Mouse (Mus musculus) G1E (cell line): ENCODE results near the gene Cnn3.

Experiments used
- CTCF ChIP-seq: IDR thresholded peaks from 2 replicates; pipeline ENCODE4 v1.5.1; 2012; ENCODE audit warnings: low read depth, low read length, inconsistent platforms, mixed read lengths
- GATA1 ChIP-seq: IDR thresholded peaks from 2 replicates; pipeline ENCODE4 v1.6.1; 2012; ENCODE audit warnings: borderline replicate concordance, low read length, inconsistent platforms, mixed read lengths
- GATA2 ChIP-seq: IDR thresholded peaks from 2 replicates; pipeline ENCODE4 v1.6.1; 2012; ENCODE audit warnings: low read depth, low read length, inconsistent platforms, borderline replicate concordance
- POLR2AphosphoS5 ChIP-seq: IDR thresholded peaks from 2 replicates; pipeline ENCODE4 v1.6.1; 2012; ENCODE audit warnings: low read depth, low read length, inconsistent platforms; ENCODE audit not compliant: insufficient replicate concordance
- TAL1 ChIP-seq: conservative IDR thresholded peaks from 2 replicates; pipeline ENCODE4 v1.6.1; 2012; ENCODE audit warnings: low read depth, low read length, inconsistent platforms, mixed read lengths

- TF ChIP-seq CTCF (no peak), GATA1 (no peak), TAL1 (no peak), GATA2 (no peak), POLR2AphosphoS5 (no peak)
Measured at GRCm38 (mm10) chr3:121458545-121459492, 32.5 kb downstream of the Cnn3 start.
